Mouse (Mus musculus): ENCODE data around the gene Trim41.
"Not testable (repeated sequence)": the region's sequence is repeated elsewhere in the genome, so short reads cannot be mapped to it uniquely, and the experiment has no call there.

The Trim41 gene

DNA sequence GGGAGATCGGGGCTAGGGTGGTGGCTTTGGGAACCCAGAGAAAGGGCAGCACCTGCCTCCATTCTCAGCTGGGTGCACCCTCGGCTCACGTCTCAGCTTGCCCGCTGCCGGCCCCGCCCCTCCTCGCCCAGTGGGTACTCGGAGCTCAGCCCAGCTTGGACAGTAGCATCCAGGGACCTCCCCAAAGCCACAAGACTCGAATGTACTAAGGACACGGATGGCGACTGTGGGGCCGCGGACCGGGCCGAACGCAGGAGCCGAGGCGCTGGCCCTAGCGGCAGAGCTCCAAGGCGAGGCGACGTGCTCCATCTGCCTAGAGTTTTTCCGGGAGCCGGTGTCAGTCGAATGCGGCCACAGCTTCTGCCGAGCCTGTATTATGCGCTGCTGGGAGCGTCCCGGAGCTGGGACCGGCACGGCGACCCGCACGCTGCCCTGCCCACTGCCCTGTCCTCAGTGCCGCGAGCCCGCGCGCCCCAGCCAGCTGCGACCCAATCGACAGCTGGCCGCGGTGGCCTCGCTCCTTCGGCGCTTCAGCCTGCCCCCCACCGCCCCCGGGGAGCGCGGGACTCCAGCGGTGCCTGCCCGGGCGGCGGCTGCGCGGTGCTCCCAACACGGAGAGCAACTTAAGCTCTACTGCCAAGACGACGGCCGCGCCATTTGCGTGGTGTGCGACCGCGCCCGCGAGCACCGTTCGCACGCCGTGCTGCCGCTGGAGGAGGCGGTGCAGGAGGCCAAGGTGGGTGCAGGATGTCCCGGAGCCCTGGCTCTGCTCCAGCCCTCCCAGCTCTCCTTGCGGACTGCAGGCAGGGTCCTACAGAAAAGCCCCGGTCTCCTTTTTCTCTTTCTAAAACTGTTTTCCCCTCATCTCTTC, 20.4 kb upstream of the Trim41 start:
- DNase-seq, result peak; percentile 33 to 39

DNA sequence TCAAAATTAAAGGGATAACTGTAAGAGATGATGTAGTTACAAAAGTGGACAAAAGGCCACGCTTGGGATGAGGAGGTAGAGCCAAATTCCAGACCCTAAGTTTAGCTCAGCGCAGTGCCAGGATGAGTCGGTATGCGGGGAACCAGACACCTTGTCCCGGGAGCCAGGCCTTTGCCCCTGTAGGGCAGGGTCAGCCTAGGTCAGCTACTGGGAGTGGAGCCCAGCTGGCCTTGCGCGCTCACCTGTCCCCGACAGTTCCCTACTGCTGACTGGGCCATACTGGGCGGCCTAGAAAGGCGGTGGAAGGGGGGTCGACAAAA, 19.8 kb upstream of the Trim41 start:
- DNase-seq, result no peak

DNA sequence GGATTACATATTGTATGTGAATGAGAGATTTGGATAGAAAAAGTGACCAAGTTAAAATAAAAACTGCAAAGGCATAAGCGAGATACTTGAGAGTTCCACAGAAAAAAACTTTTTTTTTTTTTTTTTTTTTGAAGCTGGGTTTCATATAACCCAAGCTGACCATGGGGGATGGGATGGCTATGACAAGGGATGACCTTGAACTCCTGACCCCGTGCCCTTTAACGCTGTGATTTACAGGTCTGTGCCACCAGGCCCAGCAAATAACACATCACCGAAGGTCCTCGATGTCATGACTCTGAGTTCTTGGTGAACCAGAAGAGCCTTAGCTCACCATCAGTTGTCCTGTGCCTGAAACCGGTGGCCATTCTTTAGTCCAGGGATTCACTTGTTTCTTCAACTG, 18.8 kb upstream of the Trim41 start:
- DNase-seq, result no peak

DNA sequence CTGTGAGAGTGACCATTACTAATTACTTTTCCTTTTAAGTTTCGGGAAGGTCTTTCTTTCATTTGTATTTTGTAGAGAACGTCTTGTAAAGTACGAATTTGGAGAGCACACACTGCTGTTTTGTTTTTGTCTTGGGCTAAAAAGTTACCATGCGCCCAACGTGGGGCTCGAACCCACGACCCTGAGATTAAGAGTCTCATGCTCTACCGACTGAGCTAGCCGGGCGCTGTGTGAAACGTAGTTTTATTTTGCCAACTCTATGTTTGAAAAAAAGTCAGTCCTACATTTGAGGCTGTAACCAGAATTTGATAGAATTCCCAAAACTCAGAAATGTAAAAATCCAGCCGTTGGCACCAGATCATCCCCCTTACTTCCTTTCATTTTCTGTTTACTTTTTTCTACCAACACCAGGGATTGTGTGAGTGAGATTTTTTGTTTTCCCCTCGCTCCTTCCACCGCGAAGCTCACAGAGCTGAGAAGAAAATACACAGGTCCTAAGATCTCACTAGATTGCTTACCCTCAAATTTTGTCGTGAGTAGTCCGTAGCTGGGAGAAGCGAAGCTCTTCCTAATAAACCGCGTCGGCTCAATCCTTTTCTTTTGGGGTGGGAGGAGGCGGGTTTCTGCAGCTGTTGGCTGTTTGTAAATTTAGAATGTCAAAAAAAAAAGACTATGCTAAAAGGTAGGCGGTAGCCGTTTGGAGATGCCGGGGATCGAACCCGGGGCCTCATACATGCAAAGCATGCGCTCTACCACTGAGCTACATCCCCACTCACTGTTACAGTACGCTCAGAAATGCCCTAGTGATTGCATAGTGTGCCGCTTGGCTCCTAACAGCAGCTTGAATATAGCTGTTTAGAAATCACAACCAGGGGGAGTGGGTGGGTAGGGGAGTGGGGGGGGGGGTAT, 16.8 kb upstream of the Trim41 start:
- DNase-seq, result peak; percentile 77 to 89

DNA sequence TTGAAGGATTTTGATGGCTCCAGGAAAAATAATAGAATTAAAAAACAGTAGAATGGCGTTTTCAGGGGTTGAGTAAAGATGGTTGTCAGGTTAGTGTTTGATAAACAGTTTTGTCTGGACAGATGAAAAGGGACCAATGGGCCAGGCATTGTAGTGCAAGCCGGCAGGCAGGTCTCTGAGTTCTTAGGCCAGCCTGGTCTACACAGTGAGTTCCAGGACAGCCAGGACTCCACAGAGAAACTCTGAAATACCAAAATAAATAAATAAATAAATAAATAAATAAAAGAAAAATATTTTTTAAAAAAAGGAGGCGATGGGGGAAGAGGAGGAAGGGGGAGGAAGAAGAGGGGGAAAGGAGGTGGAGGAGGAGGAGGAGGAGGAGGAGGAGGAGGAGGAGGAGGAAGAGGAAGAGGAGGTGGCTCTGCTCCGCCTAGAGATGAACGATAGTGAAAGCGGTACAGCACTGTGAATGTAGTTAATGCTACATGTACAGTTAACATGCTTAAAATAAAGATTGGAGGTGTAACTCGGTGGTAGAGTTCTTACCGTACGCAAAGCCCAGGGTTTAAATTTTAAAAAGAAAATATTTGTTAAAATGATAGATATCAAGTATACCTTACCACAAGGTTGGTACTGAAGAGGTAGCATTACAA, 16.1 kb upstream of the Trim41 start:
- no peak for DNase-seq

DNA sequence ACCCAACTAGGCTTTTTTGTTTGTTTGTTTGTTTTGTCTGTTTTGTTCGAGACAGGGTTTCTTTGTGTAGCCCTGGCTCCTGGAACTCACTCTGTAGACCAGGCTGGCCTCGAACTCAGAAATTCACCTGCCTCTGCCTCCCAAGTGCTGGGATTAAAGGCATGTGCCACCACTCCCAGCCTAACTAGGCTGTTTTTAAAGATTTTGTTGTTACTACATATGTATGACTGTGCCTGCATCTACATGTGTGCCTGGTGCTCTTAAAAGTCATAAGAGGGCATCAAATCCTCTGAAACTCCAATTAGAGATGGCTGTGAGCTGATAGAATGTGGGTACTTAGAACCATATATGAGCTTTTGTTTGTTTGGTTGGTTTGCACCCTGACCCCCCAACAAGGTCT, 14.1 kb upstream of the Trim41 start:
- no peak for DNase-seq

DNA sequence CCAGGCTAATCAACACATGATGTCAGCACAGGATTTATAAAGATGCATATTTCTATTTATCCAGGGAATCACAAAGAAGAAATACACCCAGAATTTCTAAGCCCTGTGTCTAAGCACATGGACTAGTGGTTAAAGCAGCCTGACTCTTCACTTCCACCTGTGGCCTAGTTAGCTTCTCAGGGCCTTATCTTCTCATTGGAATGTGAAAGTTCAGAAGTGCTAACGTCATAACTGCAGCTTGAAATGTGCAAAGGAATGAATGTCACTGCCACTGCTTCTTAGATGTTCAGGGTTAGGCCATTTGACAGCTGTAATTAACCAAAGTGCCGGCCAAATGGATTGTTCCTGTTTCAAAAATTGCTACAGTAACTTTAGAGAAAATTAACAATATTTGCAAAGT, 13.1 kb upstream of the Trim41 start:
- DNase-seq, result no peak

DNA sequence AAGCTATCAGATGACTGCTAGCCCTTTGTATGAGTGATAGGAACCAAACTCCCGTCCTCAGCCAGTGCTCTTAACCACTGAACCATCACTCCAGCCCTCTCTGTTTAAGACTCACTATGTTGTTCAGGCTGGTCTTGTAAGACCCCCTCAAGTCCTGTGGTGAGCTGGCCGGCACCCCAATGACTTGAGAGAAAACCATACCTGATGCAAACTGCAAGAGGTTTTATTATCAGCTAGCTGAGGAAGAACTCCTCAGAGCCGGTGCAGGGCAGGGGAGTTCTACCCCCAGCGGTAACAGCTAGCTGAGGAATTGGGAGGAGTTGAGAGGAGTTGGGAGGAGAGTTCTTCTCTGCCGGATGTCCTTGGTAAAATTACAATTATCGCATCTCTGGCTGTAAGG, 10.8 kb upstream of the Trim41 start:
- DNase-seq, result no peak

DNA sequence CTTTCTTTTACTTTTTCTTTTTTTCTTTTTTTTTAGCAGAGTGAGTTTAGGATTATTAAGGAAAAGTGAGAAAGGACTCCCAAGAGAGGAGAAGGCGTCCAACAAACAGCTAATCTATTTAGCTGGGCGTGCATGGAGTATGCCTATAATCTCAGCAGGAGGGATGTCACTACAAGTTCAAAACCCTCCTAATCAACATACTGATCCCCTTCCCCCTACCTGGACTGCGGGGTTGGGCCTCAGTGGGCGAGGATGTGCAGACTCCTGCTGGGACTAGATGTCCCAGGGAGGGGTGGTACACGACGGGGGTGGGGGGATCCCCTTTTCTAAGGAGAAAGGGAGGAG, 9.6 kb upstream of the Trim41 start:
- no peak for DNase-seq

DNA sequence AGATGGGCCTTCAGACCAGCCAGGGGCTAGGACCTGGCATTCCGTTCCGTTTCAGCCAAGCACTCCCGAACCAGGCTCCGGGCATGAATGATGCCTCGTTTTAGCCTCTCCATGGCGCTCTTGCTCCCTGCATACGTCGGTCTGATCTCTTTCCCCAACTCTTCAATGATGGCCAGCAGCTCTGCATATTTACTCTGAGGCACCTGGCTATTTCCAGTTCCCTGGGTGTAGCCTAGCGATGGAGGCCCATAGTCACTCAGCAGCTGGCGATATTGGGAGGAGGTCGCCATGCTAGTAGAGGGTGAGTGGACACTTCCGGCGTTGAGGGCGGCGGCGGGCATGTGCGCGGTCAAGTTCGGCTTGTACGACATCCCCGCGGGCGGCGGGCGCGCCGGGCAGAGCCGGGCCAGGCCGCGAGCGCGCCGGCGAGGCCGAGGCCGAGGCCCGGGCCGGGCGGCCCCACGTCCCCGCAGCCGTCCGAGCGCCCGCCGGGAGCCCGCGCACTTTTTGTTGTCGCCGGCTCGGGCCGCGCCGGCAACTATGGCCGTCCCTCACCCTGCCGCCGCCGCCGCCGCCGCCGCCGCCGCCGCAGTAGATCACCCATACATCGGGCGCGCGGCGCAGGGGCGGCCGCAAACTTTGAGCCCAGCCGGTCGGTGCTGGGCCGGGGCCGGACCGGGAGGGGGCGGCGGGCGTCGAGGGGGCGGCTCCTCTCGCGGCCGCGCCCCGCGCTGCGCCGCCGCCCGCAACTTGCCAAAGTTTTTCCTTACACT, 9.0 kb upstream of the Trim41 start, which contains the start of the genes Trim7 and Gm12184:
Gene Trim7 (plus strand): TSS at position 162 of the 773 bp plus-strand sequence.
Gene Gm12184 (minus strand): TSS at position 677 of the 773 bp plus-strand sequence.
- DNase-seq, result not testable (repeated sequence)

DNA sequence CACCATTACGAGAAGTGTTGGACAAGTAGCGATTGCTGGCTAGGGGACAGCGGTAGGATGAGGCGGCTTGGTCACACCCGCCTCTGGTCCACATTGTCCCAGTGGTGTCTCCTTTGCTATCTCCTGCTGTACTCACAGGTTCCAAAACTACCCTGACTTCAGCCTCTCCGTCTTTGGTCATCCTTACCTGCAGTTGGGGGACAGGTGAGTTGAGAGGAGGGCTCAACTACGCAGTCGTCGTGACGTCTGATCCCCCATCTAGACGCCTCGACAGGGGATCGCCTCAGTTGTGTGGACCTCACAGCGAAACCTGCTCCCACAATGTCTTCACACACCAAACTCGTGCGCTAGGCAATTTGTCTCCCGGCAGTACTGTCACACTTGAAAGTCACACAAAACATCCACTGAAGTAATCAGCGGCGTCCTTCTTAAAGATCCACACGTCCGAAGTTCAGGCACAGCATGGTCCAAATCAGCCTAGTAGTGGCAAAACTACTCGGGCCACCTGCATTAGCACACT, 7.2 kb upstream of the Trim41 start:
- DNase-seq, result no peak

DNA sequence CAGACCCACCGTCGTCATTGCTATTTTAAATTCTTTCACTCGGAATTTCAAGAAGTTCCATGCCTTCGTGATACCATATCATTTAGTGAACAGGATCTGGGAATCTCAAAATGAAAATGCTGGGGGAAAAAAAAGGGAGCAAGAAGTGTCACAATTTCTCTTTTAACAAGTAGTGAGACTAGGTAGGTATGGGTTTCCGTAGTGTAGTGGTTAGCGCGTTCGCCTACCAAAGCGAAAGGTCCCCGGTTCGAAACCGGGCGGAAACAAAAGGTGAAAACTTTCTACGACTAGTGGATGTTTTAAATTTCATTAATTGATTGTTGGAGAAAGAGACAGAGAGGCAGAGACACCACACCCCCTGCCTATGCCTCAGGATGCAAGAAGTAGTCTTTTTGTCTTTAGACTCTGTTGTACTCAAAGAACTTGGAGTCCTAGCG, 6.4 kb upstream of the Trim41 start:
- peak; percentile 22 to 55 for DNase-seq

DNA sequence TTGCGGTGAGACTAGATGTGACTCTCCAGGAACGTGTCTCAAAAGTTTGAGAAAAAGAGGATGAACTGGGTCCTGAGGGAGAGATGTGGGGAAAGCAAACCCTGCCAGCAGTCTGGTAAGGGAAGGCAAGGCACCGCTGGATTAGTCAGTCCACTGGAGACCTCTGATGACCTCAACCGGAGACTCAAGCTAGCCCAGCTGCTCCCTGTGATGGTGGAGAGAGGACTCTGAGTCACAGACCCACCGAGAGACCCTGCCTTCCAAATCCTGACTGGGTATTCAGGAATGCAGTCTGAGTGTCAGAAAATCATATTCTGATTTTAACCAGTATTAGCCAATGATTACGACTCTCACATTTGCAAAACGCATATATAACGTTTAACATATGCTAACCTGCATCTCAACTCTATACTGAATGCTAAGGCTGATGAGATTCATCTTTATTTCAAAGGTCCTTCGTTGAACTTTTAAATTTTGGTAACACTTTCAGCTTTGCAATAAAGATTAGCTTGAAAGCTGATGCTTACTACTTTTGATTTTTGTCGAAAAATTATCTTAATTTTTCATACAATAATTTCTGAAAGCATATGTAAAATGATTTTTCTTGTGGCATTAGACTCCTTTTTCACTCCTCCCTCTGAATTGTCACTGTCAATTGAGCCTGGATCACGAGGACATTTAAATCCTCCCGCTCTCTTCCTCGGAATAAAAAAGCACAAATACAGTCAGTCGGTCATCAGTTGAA, 5.8 kb upstream of the Trim41 start:
- DNase-seq, result no peak

DNA sequence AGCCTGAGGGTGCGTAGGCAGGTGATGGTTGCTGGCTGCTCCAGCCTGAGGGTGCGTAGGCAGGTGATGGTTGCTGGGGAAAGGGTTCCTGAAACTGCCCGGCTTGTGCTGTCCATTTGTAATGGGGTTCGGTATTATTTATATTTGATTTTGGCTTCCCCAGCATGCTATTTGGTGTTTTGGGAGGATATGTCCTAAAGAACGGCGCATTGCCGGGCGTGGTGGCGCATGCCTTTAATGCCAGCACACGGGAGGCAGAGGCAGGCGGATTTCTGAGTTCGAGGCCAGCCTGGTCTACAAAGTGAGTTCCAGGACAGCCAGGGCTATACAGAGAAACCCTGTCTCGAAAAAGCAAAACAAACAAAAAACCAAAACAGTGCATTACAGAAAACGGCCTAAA, 4.1 kb upstream of the Trim41 start:
- DNase-seq, result not testable (repeated sequence)

DNA sequence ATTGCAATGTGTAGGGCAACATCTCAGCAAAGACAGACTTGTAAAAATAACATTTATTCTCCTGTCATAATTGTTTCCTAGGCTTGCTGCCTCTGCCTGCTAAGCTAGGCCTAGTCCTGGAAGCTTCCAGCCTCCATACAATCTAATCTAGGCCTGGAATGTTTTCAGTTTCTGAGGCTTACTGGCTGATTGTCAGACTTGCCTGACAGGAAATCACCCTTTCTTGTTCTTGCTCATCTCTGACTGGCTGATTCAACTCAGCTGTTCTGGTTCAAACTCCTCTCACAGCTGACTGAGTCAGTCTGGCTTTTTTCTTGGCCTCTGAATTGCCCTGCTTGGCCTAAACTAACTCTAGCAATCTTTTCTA, 3.1 kb upstream of the Trim41 start:
- DNase-seq, result no peak

DNA sequence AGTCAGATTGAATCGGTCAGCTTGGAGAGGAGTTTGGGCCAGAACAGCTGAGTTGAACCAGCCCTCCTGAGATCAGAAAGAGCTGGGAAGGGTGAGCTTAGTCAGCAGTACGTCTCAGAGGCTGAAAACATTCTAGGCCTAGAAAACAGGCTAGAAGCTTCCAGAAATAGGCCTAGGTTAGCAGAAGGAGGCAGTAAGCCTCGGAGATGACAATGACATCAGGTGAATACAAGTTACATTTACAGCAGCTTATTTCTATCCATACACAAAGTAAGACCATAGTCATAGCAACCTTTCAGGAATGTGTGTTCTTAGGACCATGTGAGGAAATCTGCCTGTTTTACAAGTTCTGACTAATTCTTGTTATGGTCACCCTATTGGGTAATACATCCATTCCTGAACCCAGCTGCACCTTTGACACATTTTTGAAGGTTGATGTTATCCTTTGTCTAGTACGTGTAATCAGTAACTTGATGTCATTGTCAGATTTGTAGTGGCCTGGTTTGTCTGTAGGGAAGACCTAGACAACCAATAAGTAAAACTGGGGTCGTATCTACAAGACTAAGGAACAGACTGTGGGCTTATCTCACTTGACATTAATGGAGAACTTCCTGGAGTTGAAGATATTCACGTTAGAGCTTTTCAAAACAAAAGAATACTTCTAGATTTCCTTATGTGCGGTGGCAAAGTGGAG, 2.6 kb upstream of the Trim41 start:
- no peak for DNase-seq

DNA sequence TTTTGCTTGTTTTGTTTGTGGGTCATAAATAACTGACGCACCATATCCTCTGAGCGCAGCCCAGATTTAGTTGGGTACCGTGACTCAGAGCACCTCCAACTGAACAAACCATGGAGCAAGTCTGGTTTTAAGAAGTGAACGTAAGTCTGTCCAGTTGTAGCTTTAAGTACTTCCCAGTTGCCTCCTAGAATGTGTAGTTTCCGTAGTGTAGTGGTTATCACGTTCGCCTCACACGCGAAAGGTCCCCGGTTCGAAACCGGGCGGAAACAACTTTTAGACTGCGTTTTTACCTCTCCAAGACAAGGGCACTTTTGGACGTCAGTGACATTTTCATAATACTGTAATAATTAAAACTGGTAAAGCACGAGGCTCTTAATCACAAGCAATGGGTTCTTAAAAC, 1.2 kb upstream of the Trim41 start:
- DNase-seq, result peak; percentile 50 to 70

DNA sequence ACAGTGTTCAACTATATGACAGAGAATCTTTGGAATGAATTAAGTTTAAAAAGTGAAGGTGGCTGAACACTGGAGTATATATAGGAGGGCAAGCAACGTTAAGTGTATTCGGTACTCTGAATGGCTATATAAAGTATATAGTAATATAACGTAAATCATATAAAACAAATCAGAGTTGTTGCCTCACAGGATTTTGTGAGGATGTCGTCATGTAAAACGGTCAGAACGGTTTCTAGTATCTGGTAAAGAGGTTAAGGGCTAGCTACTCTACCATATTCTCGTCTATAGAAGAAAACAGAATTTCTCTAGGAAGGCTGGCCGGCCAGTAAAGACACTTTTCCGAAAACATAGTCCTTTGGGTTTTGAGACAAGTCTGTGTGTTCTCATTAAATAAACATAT, 641 bp upstream of the Trim41 start:
- DNase-seq, result no peak

DNA sequence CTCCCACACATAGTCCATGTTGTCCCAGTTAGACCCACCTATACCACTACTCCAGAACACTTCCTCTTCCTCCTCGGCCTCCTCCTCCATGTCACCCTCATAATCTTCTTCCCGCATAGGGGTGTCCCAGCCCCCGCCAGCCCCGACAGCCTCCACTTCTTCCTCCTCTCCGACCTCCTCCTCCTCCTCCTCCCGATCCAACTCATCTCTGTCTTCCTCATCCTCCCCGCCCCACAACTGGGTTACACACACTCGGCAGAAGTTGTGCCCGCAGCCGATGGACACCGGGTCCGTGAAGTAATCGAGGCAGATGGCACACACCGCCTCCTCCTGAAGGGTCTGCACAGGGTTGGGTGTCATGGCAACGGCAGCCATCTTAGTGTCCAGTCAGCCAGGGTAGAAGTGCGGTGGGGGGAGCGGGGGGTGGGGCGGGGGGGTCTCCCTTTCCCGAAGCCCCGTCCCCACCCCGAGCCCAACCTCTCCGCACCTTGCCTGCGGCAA, 822 bp downstream of the Trim41 start:
- DNase-seq, result peak; percentile 38 to 68

DNA sequence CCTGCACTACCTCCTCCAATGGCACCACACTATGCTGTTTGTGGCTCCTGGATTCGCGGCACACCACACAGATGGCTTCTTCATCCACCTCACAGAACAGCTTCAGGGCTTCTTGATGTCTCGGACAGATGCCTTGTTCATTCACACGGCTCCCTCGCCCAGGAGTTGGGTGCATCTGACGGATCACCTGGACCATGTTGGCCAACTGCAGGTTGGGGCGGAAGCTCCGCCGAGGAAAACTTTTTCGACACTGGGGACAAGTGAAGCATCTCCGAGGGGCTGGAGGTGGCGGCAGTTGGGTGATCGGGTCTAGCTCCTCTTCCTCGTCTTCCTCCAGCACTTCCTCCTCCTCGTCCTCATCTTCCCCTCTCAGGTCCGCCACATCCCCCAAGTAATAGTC, 1.3 kb downstream of the Trim41 start:
- peak; percentile 23 to 32 for DNase-seq

DNA sequence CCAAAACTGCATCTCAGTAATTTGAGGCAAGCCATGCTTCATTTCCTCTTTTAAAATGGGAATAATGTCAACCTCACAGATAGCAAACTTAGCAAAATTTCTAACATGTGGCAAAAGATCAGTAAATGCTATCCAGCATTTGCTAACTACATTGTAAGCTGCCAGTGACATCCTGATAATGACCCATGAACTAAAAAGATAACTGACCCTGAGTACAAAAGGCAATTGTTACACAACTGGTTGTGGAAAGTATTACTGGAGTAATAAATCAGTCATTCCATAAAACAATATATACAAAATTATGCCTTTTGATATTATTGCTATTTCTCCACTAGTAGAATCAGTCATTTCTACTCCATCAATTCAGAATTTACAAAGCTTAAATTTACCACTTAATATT, 3.4 kb downstream of the Trim41 start:
- DNase-seq, result no peak

Data from thymus, adult 18-20 months (tissue).